Mouse (Mus musculus): ENCODE measurements around the gene Rtp1. TPM values are rescaled to one million over a fixed set of nuclear protein-coding genes. Genes with fewer than 3 reads are reported as not detected.

The Rtp1 gene
- not detected for total RNA-seq (2021)
- long read RNA-seq, experiment 1: 0 reads
- long read RNA-seq, experiment 2: 0 reads

- no peak for DNase-seq (ENCODE audit: low spot score in 2 of 2)
Measured at GRCm38 (mm10) chr16:23428647-23429319, at the start of gene Rtp1. Gene Rtp1 (plus strand): TSS chr16:23429133.

- no peak for DNase-seq (ENCODE audit: low spot score in 2 of 2)
Measured at GRCm38 (mm10) chr16:23379536-23380230, 49.2 kb upstream of the Rtp1 start.

GRCm38 (mm10) chr16:23384304-23384703 lies 44.6 kb upstream of the Rtp1 start:
- no peak for DNase-seq (ENCODE audit: low spot score in 2 of 2)

- no peak for DNase-seq (ENCODE audit: low spot score in 2 of 2)
Measured at GRCm38 (mm10) chr16:23397931-23398330, 31.0 kb upstream of the Rtp1 start.

- DNase-seq (ENCODE audit: low spot score in 2 of 2): no peak
Measured at GRCm38 (mm10) chr16:23401463-23401862, 27.5 kb upstream of the Rtp1 start.

- no peak for DNase-seq (ENCODE audit: low spot score in 2 of 2)
Measured at GRCm38 (mm10) chr16:23401959-23402358, 27.0 kb upstream of the Rtp1 start.

GRCm38 (mm10) chr16:23403008-23403755 lies 25.8 kb upstream of the Rtp1 start:
- peak; percentile 68 to 79 for DNase-seq (ENCODE audit: low spot score in 2 of 2)

GRCm38 (mm10) chr16:23412930-23413329 lies 16.0 kb upstream of the Rtp1 start:
- DNase-seq (ENCODE audit: low spot score in 2 of 2): no peak

- DNase-seq (ENCODE audit: low spot score in 2 of 2): peak; percentile 34 to 52
Measured at GRCm38 (mm10) chr16:23416261-23416656, 12.7 kb upstream of the Rtp1 start.

- peak in 1 of 2 experiments; percentile 13 for DNase-seq (ENCODE audit: low spot score in 2 of 2)
Measured at GRCm38 (mm10) chr16:23416657-23417293, 12.2 kb upstream of the Rtp1 start.

GRCm38 (mm10) chr16:23417456-23418240 lies 11.3 kb upstream of the Rtp1 start:
- no peak for DNase-seq (ENCODE audit: low spot score in 2 of 2)

GRCm38 (mm10) chr16:23419565-23420085 lies 9.3 kb upstream of the Rtp1 start:
- no peak for DNase-seq (ENCODE audit: low spot score in 2 of 2)

GRCm38 (mm10) chr16:23423825-23424224 lies 5.1 kb upstream of the Rtp1 start:
- no peak for DNase-seq (ENCODE audit: low spot score in 2 of 2)

GRCm38 (mm10) chr16:23427701-23428100 lies 1.2 kb upstream of the Rtp1 start:
- DNase-seq (ENCODE audit: low spot score in 2 of 2): no peak

- no peak for DNase-seq (ENCODE audit: low spot score in 2 of 2)
Measured at GRCm38 (mm10) chr16:23429991-23430390, 1.1 kb downstream of the Rtp1 start.

- no peak for DNase-seq (ENCODE audit: low spot score in 2 of 2)
Measured at GRCm38 (mm10) chr16:23437404-23438166, 8.7 kb downstream of the Rtp1 start.

- DNase-seq (ENCODE audit: low spot score in 2 of 2): no peak
Measured at GRCm38 (mm10) chr16:23444231-23444630, 15.3 kb downstream of the Rtp1 start.

GRCm38 (mm10) chr16:23449946-23450345 lies 21.0 kb downstream of the Rtp1 start:
- no peak for DNase-seq (ENCODE audit: low spot score in 2 of 2)

- DNase-seq (ENCODE audit: low spot score in 2 of 2): no peak
Measured at GRCm38 (mm10) chr16:23450816-23451215, 21.9 kb downstream of the Rtp1 start.

- peak in 1 of 2 experiments; percentile 32 for DNase-seq (ENCODE audit: low spot score in 2 of 2)
Measured at GRCm38 (mm10) chr16:23452476-23452875, 23.5 kb downstream of the Rtp1 start.

All from gastrocnemius, postnatal 4 days (tissue).